Mouse (Mus musculus) naive thymus-derived CD4-positive, alpha-beta T cell, adult 2 months (primary cell): ENCODE measurements at regions not wholly inside any gene's neighbourhood (a gene's known extent, or its start where the extent isn't known, plus 50 kb on each side); places are given as distances from the start of the nearest gene placed in this dataset.
"Not testable (repeated sequence)": the region's sequence is repeated elsewhere in the genome, so short reads cannot be mapped to it uniquely, and the experiment has no call there.

Experiments
- DNase-seq: peaks from one replicate; pipeline ENCODE4 v3.0.0-alpha.2; 2011; ENCODE audit warnings: low read depth

GRCm38 (mm10) chr13:52273502-52274246, 257.4 kb downstream of the Diras2 start:
- no peak for DNase-seq

GRCm38 (mm10) chr13:52275196-52275595, 255.9 kb downstream of the Diras2 start:
- DNase-seq = no peak

DNA sequence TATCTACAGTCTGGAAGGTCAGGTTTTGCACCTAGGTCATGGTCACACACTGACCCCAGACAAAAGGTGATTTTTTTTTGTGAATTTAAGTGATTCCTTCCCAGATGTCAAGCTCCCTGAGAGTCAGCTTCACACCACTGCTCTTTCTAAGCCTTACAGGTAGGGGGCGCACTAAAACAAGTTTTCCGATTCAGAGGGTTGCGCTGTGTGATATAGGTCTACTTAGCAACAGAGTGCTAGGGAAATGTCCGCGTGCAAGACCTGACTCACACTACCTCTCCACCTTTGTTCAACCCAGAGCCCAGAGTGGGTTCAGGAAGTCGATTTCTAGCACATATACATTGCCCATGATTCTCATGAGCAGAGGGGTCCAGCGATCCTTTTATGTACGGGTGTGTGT, 255.4 kb downstream of the Diras2 start:
- DNase-seq = peak; percentile 68

- DNase-seq = no peak
These were observed 253.9 kb downstream of the Diras2 start for GRCm38 (mm10) chr13:52277195-52277594.

DNA sequence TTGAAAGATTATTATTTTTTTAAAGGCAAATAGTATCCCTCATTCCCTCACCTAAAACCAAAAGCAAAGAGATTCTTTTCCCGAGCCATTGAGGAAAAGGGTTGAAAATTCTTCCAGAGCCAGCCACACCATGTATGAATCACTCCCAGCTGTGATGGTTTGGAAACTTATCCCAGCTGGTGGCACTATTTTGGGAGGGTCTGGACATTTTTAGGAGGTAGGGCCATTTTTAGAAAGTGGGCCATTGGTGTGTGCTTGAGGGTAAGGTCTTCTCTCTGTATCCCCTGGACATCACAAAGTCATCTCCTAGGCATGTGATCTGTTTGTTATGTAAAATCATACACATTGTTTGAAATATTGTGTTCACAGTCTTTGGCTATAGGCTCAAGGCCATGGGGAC, 252.2 kb downstream of the Diras2 start:
- no peak for DNase-seq

GRCm38 (mm10) chr13:52279281-52279969, 251.7 kb downstream of the Diras2 start:
- no peak for DNase-seq

GRCm38 (mm10) chr13:52279970-52280348, 251.1 kb downstream of the Diras2 start:
- DNase-seq = no peak

- no peak for DNase-seq
These were observed 249.8 kb downstream of the Diras2 start for GRCm38 (mm10) chr13:52281271-52281670.

DNA sequence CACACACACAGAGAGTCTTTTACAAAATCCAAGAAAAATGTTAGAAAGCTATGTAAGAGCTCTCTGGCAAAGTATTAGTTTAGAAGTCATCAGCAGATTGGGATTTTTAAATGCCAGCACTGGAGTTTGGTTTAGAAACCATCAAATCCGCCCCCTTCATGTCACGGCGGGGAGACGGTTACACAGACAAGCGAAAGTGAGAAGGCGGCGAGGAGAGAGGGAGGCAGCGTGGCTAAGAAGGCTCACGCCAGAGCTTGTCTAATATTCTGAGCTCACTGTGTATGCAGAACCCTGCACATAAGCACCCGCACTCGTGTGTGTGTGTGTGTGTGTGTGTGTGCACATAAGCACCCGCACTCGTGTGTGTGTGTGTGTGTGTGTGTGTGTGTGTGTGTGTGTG, 248.6 kb downstream of the Diras2 start:
- DNase-seq = no peak

GRCm38 (mm10) chr13:52283456-52283855, 247.6 kb downstream of the Diras2 start:
- peak; percentile 21 for DNase-seq

- DNase-seq = no peak
These were observed 246.9 kb downstream of the Diras2 start for GRCm38 (mm10) chr13:52284026-52284801.

- no peak for DNase-seq
These were observed 242.7 kb downstream of the Diras2 start for GRCm38 (mm10) chr13:52288400-52288799.

DNA sequence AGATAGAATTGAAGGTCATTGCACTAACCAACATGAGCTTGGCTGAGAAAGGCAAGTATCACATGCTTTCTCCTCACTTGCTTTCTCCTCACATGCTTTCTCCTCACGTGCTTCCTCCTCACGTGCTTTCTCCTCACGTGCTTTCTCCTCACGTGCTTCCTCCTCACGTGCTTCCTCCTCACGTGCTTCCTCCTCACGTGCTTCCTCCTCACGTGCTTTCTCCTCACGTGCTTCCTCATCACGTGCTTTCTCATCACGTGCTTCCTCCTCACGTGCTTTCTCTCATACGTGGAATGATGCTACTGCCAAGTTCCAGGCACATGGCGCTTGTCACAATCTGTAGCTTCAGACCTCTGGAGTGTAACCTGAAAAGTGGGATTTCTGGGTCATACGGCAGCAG, 235.2 kb downstream of the Diras2 start:
- DNase-seq = no peak

GRCm38 (mm10) chr13:52296541-52297276, 234.4 kb downstream of the Diras2 start:
- no peak for DNase-seq

DNA sequence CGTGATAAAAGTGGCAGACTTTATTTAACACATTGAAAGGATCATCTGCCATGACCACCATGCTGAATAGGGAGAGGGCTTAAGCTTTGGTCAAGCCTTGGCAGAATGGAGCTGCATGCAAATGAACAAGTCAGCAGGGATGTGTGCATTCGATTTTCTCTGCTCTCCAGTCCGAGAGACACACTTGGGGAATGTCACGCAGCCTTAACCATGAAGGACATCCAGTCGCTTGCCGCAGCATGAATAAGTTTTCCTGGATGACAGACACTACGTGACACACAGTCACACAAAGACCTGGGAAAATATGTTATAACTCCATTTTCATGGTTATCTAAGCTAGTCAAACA, 233.8 kb downstream of the Diras2 start:
- no peak for DNase-seq

- no peak for DNase-seq
These were observed 232.7 kb downstream of the Diras2 start for GRCm38 (mm10) chr13:52298362-52298761.

DNA sequence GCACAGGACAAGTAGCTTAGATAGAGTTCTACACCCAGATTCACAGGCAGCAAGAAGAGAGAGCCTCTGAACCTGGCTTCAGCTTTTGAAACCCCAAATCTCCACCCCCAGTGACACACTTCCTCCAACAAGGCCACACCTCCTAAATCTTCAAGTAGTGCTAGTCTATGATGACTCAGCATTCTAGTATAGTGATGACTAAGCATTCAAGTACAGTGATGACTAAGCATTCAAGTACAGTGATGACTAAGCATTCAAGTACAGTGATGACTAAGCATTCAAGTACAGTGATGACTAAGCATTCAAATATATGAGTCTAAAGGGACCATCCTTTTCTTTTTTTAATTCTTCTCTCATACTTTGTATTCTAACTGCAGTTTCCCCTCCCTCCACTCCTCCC, 225.8 kb downstream of the Diras2 start:
- DNase-seq = not testable (repeated sequence)

GRCm38 (mm10) chr13:52306783-52307440, 224.2 kb downstream of the Diras2 start:
- DNase-seq = no peak

DNA sequence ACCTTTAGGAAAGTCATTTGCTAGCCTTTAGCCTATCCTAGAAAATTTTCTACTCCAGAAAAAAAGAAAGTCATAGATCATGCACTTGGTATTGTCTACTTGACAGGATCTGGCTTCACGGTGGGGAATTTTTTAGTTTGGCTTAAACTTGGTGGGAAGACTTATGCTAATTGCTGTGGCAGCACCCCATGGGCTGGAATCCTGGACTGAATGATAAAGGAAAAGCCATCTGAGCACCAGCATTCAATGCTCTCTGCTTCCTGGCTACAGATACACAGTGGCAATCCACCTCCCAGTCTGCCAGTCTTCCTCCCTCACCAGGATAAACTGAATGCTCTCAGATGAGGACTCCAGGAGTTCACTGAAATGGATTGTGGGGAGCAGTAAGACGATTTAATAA, 220.1 kb downstream of the Diras2 start:
- DNase-seq = no peak

GRCm38 (mm10) chr13:52318276-52318675, 212.8 kb downstream of the Diras2 start:
- no peak for DNase-seq

DNA sequence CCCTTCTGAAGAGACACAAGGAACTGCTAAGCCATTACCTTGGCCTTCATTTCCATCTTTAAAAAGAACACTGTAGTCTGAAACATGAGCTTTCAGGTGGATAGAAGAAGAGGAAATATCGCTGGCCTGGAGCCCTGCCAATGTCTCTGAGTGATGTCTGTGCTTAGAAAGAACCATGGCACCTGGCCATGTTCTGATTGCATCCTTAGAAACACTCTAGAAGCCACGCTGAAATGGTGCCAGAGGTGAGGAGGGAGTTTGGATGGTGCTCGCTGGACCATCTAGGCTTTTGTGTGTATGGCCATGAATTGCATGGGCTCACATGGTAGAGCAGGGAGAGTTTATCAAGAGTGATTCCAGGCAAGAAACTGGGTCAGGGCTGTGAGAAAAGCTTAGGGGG, 207.4 kb downstream of the Diras2 start:
- DNase-seq = no peak

- not testable (repeated sequence) for DNase-seq
These were observed 206.7 kb downstream of the Diras2 start for GRCm38 (mm10) chr13:52324378-52324777.
